Mouse (Mus musculus) left cerebral cortex, adult 8-10 months (tissue): ENCODE data around the gene Cpa1. TPM values are rescaled to one million over a fixed set of nuclear protein-coding genes. Genes with fewer than 3 reads are reported as not detected.
A peak's percentile ranks its signal among the peaks of the same experiment; 100 is the strongest.

ENCODE experiments used
- DNase-seq, 2 experiments: peaks; one replicate each; pipeline ENCODE4 v3.0.0; 2022; ENCODE audit warnings: low spot score in 2 of 2
- total RNA-seq, 4 experiments: library from RNA; stranded (reverse); gene quantifications; 2 replicates each; pipeline ENCODE4 v1.2.4; 2022

The Cpa1 gene
- total RNA-seq, 4 experiments from 2014 or later, result not detected

DNA sequence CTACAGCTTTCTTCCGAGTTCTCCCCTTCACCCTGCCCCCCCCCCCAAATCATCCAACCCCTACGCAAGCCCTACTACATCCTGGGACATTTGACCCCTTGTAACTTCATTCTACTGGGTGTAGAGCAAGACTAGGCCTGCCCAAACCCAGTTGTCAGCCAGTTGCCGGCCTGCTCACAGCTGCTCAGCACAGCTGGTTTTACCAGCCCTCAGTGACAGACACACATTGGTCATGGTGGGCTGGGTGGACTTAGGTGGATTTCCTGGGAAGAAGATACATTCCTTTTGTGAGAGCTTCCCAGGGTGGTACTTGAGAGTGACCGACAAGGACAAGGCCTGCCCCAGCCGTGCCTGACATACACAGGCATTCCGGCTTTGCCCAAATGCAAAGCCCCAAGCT, 18.0 kb upstream of the Cpa1 start:
- DNase-seq, result no peak

DNA sequence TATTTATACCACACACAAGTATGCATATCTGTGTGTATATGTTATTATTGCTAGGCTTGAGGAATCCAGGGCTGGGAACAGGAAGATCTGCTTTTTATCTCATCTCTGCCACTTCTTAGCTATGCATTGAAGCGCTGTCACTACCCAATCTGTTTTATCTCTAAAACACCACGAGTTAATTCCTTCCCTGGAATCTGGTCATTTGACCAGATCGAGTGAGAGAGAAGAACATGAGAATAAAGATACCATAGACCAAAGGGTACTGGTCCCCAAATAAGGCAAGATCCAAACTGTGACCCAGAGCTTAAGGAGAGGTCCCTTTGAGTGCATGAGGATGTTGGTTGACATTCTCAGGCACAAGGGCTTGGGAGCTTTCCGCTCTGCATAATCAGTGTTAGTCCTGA, 17.0 kb upstream of the Cpa1 start:
- no peak for DNase-seq

DNA sequence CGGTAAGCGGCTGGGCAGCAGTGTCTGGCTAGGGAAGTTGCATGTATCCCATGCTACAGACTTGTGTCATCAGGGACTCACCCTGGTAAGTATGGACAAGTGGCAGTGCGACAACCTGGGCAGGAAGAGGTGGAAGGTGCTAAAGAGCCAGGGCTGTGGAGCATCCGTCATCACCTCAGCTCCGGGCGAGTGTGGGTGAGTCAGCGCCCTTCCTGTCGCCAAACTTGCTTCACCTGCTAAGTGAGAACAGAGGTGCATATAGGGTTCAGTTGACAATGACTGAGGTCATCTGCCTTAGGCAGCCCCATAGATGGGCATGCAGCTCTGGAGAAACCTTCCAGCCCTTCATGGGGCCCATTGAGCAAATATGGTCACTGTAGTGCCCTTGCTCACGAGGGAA, 14.3 kb upstream of the Cpa1 start:
- no peak for DNase-seq

DNA sequence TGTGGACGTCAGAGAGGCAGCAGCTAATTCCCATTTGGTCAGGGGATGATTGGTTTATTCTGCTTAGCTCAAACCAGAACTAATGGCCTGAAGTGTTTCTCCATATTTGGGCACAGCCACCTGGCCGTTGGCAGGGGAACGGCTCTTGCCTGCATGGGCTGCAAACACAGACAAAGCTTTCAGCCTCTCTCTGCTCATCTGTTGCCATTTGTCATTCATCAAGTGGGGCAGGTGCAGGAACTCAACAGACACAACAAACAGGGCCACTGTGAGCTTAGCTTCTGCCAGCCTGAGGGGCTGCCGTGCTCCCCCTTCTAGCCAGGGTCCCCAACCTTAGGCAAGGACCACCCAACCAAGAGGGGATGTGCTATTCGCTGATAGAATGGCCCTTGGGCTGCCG, 10.9 kb upstream of the Cpa1 start:
- peak in 1 of 2 experiments; percentile 48 for DNase-seq

DNA sequence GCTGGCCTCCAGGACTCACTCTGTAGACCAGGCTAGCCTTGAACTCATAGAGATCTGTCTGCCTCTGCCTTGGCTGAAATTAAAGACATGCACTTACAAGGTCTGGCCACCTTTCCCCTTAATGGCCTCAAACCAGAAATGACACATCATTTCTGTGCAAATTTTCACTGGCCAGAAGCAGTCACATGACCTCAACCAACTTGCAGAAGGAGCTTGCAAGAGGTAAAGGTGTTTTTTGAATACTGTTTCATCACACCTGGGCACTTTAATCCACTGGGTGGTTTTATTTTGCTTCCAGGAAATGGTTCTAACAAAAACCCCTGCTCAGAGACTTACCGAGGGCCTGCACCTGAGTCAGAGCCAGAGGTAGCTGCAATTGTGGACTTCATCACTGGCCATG, 9.0 kb upstream of the Cpa1 start:
- DNase-seq, result no peak

- DNase-seq, result no peak
Observed at GRCm38 (mm10) chr6:30635361-30635862, 3.6 kb upstream of the Cpa1 start.

DNA sequence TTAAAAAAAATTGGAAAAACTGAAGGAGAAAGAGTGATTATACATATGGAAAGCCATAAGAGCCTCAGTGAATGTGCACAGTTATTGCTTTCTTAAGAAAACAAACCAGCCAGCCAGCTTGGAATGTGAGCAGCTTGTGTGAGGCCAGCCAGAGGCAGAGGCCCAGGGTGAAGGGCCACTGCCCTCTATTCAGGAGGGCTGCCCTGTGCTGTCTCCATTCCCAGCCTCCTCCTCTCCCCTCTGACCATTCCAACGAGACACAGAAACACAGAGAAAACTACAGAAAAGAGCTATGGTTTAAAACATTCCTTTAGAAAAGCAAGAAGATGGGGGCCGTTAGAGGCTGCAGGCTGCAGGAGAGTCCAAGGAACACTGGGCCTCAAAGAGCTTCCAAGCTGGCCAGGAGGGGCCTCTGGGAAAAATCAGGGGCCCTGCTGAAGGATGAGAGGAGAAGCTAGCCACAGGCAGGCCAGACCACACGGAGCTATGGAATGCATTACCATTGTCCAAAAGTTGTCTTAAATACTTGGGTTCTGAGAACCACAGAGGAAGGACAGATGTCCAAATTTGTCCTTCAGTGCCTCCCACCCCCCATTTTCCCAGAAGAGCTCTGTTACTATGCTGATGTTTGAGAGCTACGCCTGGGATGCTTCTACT, 2.7 kb upstream of the Cpa1 start:
- DNase-seq, result no peak

- DNase-seq, result no peak
Observed at GRCm38 (mm10) chr6:30643694-30644460, 4.9 kb downstream of the Cpa1 start.

GRCm38 (mm10) chr6:30644462-30644861, 5.4 kb downstream of the Cpa1 start:
- no peak for DNase-seq

DNA sequence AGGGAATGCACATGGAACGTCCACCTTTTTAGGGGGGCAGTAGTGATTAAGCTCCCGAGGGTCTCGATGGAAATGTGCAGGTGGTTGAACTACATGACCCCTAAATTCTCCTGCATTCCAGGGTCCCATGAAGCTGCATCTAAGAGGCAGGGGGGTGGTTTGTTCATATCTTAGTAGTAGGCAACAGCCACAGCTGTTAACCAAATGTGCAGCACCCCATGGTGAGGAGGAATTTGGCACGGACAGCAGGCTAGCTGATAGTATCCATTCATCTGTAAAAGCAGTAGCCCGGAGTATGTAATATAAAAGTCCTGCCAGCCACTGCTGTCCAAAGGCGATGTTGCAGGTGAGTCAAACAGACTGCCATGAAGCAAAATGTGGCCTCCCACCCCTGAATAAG, 6.4 kb downstream of the Cpa1 start:
- no peak for DNase-seq

DNA sequence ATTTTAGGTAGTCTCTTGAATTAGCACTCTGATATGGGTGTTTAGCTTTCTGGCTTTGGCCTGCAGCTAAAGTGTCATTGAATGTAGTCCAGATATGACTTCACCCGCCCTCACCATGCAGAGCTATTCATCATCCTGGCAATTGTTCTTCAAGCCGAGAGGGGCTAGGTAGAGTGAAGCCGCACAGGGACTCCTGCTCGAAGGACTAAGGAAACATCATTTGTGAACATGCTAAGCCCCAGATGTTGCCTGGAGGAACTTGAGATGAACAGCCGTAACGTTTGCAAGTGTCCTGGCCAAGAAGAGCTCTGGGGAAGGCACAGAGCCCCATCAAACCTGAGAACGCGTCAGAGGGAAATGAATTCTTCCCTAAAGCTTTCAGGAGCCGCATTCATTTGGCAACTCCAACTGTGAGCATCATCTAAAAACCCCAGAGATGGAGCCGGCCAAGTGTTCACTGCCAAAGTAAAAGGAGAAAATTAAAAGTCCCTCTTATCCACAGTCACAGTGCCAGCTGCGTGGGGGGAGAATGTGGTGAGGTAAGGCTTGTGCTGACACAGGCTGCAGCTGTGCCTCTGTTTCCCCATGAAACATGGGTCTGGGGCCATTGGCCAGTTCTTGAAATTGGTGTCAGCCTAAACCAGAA, 10.8 kb downstream of the Cpa1 start:
- DNase-seq, result peak in 1 of 2 experiments; percentile 49

DNA sequence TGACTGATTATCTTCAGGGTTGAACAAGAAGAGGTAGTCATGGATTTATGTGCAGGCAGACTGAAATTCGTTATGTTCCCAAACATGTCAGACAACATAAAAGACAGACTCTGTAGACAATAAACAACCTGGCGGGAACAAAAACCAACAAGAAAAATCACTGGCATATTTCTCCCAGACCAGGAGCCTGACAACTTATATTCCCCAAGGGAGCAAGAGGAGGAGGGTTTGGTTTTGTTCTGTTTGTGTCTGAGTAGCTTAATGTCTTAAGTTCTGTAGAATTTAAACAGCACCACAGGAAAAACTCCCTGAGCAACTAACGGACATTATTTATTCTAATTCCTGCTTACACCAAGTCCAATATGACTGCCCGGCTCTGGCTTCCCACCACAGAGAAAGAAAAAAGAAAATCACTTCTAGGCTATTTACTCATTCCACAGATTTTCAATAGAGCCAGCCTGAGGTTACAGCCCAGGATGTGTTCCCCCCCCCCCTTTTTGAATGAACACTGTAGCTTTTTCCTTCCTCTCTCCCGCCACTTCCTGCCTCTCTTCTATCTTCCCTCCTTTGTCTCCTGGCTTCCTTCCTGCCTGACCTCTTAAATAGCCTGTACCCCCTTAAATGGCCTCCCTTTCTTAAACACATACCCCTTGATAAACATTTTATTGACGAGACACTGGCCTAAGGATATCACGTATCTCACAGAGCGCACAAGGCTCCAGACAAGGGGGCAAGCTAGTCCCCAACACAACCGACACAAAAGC, 13.6 kb downstream of the Cpa1 start:
- no peak for DNase-seq

GRCm38 (mm10) chr6:30653518-30653917, 14.5 kb downstream of the Cpa1 start:
- DNase-seq, result no peak

DNA sequence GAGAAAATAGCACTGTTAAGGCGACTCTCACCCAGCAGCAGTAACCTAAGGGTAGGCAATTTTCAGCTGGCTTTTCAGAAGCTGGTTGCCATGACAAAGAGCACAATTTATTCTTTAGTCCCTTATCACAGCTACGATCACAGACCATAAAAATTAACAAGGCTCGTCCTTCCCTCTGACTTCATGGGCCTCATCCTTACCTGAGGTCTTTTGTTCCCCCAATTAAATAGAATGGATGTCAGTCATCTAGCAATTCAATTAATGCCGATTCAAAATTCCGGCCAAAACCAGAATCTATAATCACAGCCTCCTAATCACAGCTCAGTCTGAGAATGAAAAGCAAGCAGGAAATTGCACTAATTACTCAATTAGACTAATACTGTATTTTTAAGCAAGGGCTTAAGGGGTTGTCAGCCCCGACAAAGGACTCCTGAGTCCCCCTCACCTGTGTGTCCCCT, 15.4 kb downstream of the Cpa1 start:
- no peak for DNase-seq

GRCm38 (mm10) chr6:30654932-30655331, 15.9 kb downstream of the Cpa1 start:
- DNase-seq, result no peak

GRCm38 (mm10) chr6:30657279-30657678, 18.3 kb downstream of the Cpa1 start:
- DNase-seq, result no peak

- DNase-seq, result no peak
Observed at GRCm38 (mm10) chr6:30658619-30659018, 19.6 kb downstream of the Cpa1 start.

GRCm38 (mm10) chr6:30664776-30665175, 25.8 kb downstream of the Cpa1 start:
- DNase-seq, result no peak

GRCm38 (mm10) chr6:30665296-30665695, 26.3 kb downstream of the Cpa1 start:
- DNase-seq, result no peak

DNA sequence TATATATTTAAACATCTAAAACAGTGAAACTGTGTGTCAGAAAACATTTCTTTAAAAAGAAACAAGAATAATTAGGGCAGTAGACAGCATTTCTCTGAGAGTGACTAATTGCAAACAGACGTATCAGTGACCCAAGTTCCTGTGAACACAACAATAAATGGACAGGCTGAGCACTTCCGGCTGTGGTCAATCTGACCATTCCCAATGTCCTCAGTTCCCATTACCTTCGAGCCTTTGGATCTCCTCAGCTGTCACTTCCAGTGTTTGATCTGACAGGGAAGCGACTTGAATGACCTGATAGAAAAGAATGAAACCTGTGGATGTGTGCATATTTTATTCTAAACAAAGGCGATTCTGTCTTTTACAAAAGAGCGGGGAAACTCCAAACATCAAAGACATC, 27.0 kb downstream of the Cpa1 start:
- DNase-seq, result no peak

GRCm38 (mm10) chr6:30667585-30667984, 28.6 kb downstream of the Cpa1 start:
- DNase-seq, result no peak

- no peak for DNase-seq
Observed at GRCm38 (mm10) chr6:30671696-30672095, 32.7 kb downstream of the Cpa1 start.
